Mouse (Mus musculus) left cerebral cortex, postnatal 10 days (tissue): ENCODE results near the gene Grin1. TPM values are rescaled to one million over a fixed set of nuclear protein-coding genes. Genes with fewer than 3 reads are reported as not detected.

Experiments used
- DNase-seq, 2 experiments: peaks; one replicate each; pipeline ENCODE4 v3.0.0; 2021 to 2022; ENCODE audit warnings: low spot score in 2 of 2, mixed read lengths in 1 of 2; ENCODE audit errors: extremely low spot score in 1 of 2
- intact Hi-C: fragments of 180-260 bp; cut with DNase I; formaldehyde crosslinking; loops from one replicate; pipeline ENCODE4 v1.15.1; 2025
- total RNA-seq, 2 experiments: library from RNA; stranded (reverse); gene quantifications; 2 replicates each; pipeline ENCODE4 v1.2.3; 2021

Grin1 gene
- total RNA-seq, 2 experiments from 2014 or later: 386 to 400 TPM

GRCm38 (mm10) chr2:25326036-25326435 lies 7.0 kb upstream of the Grin1 start:
- intact Hi-C loops: loop anchor here (5.0 kb wide), 1 partner anchor 49 kb away; no protein-coding TSS in a partner anchor

GRCm38 (mm10) chr2:25320084-25320483 lies 1.1 kb upstream of the Grin1 start:
- intact Hi-C loops: no loop called here
- DNase-seq: no peak

More at GRCm38 (mm10) chr2:25326036-25326435, 7.0 kb upstream of the Grin1 start:
- no peak for DNase-seq

- DNase-seq: no peak
- intact Hi-C loops: no loop called here
Observed at GRCm38 (mm10) chr2:25318119-25318966, 644 bp downstream of the Grin1 start.

- intact Hi-C loops: no loop called here
- no peak for DNase-seq
Observed at GRCm38 (mm10) chr2:25311491-25311891, 7.5 kb downstream of the Grin1 start.

- no peak for DNase-seq
- intact Hi-C loops: no loop called here
Observed at GRCm38 (mm10) chr2:25310969-25311368, 8.0 kb downstream of the Grin1 start.

GRCm38 (mm10) chr2:25310180-25310579 lies 8.8 kb downstream of the Grin1 start:
- no peak for DNase-seq
- intact Hi-C loops: no loop called here

GRCm38 (mm10) chr2:25305587-25306359 lies 13.2 kb downstream of the Grin1 start:
- intact Hi-C loops: no loop called here
- DNase-seq: no peak

- peak in 1 of 2 experiments; percentile 73 for DNase-seq
- intact Hi-C loops: no loop called here
Observed at GRCm38 (mm10) chr2:25304657-25305541, 14.1 kb downstream of the Grin1 start.

- DNase-seq: peak in 1 of 2 experiments; percentile 28
- intact Hi-C loops: no loop called here
Observed at GRCm38 (mm10) chr2:25303931-25304656, 14.9 kb downstream of the Grin1 start.

- DNase-seq: no peak
- intact Hi-C loops: no loop called here
Observed at GRCm38 (mm10) chr2:25303452-25303851, 15.5 kb downstream of the Grin1 start.

GRCm38 (mm10) chr2:25298046-25298445 lies 20.9 kb downstream of the Grin1 start:
- DNase-seq: no peak
- intact Hi-C loops: no loop called here

- DNase-seq: no peak
- intact Hi-C loops: no loop called here
Observed at GRCm38 (mm10) chr2:25297093-25297492, 21.9 kb downstream of the Grin1 start.

- intact Hi-C loops: no loop called here
- peak in 1 of 2 experiments; percentile 47 for DNase-seq
Observed at GRCm38 (mm10) chr2:25293706-25294105, 25.3 kb downstream of the Grin1 start.

- peak in 1 of 2 experiments; percentile 83 for DNase-seq
- intact Hi-C loops: no loop called here
Observed at GRCm38 (mm10) chr2:25292856-25293255, 26.1 kb downstream of the Grin1 start.

- DNase-seq: peak in 1 of 2 experiments; percentile 65
- intact Hi-C loops: no loop called here
Observed at GRCm38 (mm10) chr2:25292054-25292544, 26.9 kb downstream of the Grin1 start.

- intact Hi-C loops: no loop called here
- no peak for DNase-seq
Observed at GRCm38 (mm10) chr2:25291184-25292053, 27.6 kb downstream of the Grin1 start.

GRCm38 (mm10) chr2:25290816-25291130 lies 28.2 kb downstream of the Grin1 start:
- peak in 1 of 2 experiments; percentile 71 for DNase-seq
- intact Hi-C loops: no loop called here
